Mouse (Mus musculus): Measurements from ENCODE around the gene Pinlyp. TPM values are rescaled to one million over a fixed set of nuclear protein-coding genes. Genes with fewer than 3 reads are reported as not detected.
A peak's percentile ranks its signal among the peaks of the same experiment; 100 is the strongest.

Pinlyp gene
- not detected in 2 replicates for polyA plus RNA-seq (2012)

DNA sequence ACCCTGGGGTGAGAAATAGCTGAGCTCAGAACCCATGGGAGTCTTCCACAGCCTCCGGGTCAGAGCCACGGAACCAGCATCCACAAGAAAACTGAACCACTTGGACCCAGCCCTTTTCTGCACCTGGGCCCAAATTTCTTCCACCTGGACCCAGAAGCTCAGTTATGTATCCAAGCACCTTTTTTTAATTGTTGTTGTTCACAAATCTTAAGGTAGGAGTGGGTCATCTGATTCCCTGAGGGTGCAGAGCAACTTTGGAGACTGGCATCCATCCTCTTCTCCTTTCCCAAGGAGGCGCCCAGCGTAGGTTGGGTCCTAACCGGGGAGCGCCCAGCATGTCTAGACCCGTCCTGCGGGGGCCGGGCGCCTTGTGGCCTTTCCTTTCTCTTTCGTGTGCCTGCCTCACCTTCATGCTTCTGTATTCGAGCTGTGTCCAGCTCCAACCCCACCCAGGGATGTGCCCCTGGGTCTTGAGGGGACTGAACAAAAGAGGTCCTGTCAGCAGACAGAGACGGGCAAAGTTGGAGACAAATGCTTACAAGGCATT lies at the start of gene Pinlyp, which contains the start of gene Xrcc1:
Gene Pinlyp (minus strand): TSS at position 51 of the 547 bp plus-strand sequence.
Gene Xrcc1 (plus strand): TSS at position 222 of the 547 bp plus-strand sequence.
- TF ChIP-seq TAL1 (IDR thresholded peaks at IDR 0.05; ENCODE audit: low read length) = no peak

DNA sequence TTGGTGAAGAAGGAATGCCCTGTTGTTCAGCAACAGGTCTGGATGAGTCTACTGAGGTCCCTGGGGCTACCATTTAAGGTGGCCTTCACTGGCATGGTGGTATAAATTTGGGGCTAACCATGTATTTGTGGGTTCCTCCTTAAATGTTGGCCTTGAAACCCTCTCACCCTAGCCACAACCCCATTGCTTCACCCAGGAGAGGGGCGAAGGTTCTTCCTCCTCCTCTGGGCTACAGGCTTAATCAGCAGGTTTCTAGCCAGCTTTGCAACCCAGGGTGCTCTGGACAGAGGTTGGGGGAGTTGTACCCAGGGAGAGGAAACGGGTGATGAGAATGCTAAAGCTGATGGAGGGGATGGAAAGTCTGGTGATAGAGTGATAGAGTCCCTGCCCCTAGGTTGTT lies 49.5 kb upstream of the Pinlyp start:
- Histone ChIP-seq H3K4me1 (ENCODE audit: control insufficient read depth) (peaks cover 48% of the 10 kb centered on the region), H3K9me3 (ENCODE audit: control insufficient read depth, low read length) (no peaks in the 10 kb centered on the region), H3K4me3 (replicated peaks) (no peak overlapping the region), H3K27me3 (ENCODE audit: control insufficient read depth) (peaks cover 2% of the 10 kb centered on the region; the same call in 1 of the 2 replicates), H3K36me3 (ENCODE audit: control insufficient read depth) (no peaks in the 10 kb centered on the region)
- no peak for TF ChIP-seq GATA1 (IDR thresholded peaks at IDR 0.05; ENCODE audit: low read length)
- no peak for TF ChIP-seq TAL1 (IDR thresholded peaks at IDR 0.05; ENCODE audit: low read length)

More for the DNA sequence above, at the start of gene Pinlyp, which contains the start of gene Xrcc1:
- peaks cover 33% of the 10 kb centered on the region for H3K36me3 ChIP-seq (ENCODE audit: control insufficient read depth)
- peak within 1 kb of the TSS; percentile 90 for H3K4me3 ChIP-seq (replicated peaks)
- H3K9me3 ChIP-seq (ENCODE audit: control insufficient read depth, low read length) = peaks cover 3% of the 10 kb centered on the region; the same call in 1 of the 2 replicates
- H3K27me3 ChIP-seq (ENCODE audit: control insufficient read depth) = no peaks in the 10 kb centered on the region
- H3K4me1 ChIP-seq (ENCODE audit: control insufficient read depth) = peaks cover 27% of the 10 kb centered on the region

DNA sequence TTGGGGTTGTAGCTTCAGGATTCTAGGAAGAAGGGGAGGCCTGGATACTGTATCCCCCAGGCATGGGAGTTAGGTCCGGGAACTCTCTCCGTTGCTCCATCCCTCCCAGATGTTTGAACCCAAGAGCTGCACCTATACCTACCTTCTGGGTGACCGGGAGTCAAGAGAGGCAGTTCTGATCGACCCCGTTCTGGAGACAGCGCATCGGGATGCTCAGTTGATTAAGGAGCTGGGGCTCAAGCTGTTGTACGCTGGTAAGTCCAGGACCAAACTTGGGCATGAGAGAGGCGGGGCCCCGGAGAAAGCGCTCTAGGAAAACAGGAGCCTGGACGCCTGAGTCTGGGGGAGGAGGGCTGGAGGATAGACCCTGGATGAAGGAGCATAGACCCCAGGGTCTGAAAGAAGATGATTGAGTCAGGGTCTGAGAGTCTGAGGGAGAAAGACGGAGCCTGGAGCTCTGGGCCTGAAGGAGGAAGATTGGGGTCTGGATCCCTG lies 48.4 kb upstream of the Pinlyp start:
- TF ChIP-seq GATA1 (IDR thresholded peaks at IDR 0.05; ENCODE audit: low read length) (no peak), TAL1 (IDR thresholded peaks at IDR 0.05; ENCODE audit: low read length) (no peak)

DNA sequence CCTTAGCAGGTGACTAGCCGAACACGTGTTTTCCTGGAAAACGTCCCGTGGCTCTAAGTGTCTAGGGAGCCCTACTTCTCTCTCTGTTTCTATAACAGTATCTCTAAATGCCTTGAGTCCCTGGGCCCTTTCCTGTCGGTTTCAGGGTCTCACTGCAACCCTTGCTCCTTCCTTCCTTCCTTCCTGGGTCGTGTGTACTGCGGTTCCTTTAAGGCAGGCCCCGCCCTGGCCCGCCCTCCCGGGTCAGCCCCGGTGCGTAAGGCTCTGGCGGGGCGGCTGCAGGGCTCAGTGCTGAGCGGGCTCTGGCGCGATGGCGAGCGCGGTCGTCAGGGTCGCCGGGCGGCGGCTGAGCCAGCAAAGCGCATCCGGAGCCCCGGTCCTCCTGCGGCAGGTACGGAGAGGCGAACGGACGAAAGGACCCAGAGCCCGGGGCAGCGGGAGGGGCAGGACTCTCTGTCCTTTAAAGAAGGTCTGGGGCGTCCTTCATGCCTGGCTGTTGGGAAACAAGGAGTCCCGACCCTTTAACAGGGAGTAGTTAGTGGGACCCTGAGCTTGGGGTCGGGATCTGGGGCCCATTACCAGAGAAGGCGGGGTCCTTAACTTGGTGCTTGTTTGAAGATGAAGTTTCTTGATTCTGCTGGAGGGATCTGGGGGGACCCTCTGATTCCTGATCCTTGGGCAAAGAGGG lies 47.8 kb upstream of the Pinlyp start:
- H3K4me1 ChIP-seq (ENCODE audit: control insufficient read depth) = peaks cover 58% of the 10 kb centered on the region
- no peaks in the 10 kb centered on the region for H3K36me3 ChIP-seq (ENCODE audit: control insufficient read depth)
- TF ChIP-seq TAL1 (IDR thresholded peaks at IDR 0.05; ENCODE audit: low read length) (no peak), GATA1 (IDR thresholded peaks at IDR 0.05; ENCODE audit: low read length) (no peak)
- H3K27me3 ChIP-seq (ENCODE audit: control insufficient read depth) = peaks cover 2% of the 10 kb centered on the region; the same call in 1 of the 2 replicates
- peak overlapping the region; percentile 71 for H3K4me3 ChIP-seq (replicated peaks)
- no peaks in the 10 kb centered on the region for H3K9me3 ChIP-seq (ENCODE audit: control insufficient read depth, low read length)

More for the DNA sequence above, 48.4 kb upstream of the Pinlyp start:
- peaks cover 56% of the 10 kb centered on the region for H3K4me1 ChIP-seq (ENCODE audit: control insufficient read depth)
- H3K9me3 ChIP-seq (ENCODE audit: control insufficient read depth, low read length) = no peaks in the 10 kb centered on the region
- H3K4me3 ChIP-seq (replicated peaks) = peak overlapping the region; percentile 71
- H3K36me3 ChIP-seq (ENCODE audit: control insufficient read depth) = no peaks in the 10 kb centered on the region
- peaks cover 2% of the 10 kb centered on the region; the same call in 1 of the 2 replicates for H3K27me3 ChIP-seq (ENCODE audit: control insufficient read depth)

- peaks cover 60% of the 10 kb centered on the region for H3K4me1 ChIP-seq (ENCODE audit: control insufficient read depth)
- TF ChIP-seq GATA1 (IDR thresholded peaks at IDR 0.05; ENCODE audit: low read length) = no peak
- no peak for TF ChIP-seq TAL1 (IDR thresholded peaks at IDR 0.05; ENCODE audit: low read length)
- peaks cover 2% of the 10 kb centered on the region; the same call in 1 of the 2 replicates for H3K27me3 ChIP-seq (ENCODE audit: control insufficient read depth)
- H3K4me3 ChIP-seq (replicated peaks) = no peak overlapping the region
- H3K9me3 ChIP-seq (ENCODE audit: control insufficient read depth, low read length) = no peaks in the 10 kb centered on the region
- H3K36me3 ChIP-seq (ENCODE audit: control insufficient read depth) = no peaks in the 10 kb centered on the region
Observed at GRCm38 (mm10) chr7:24592781-24593180, 46.9 kb upstream of the Pinlyp start.

- H3K27me3 ChIP-seq (ENCODE audit: control insufficient read depth) = peaks cover 7% of the 10 kb centered on the region
- no peaks in the 10 kb centered on the region for H3K9me3 ChIP-seq (ENCODE audit: control insufficient read depth, low read length)
- H3K36me3 ChIP-seq (ENCODE audit: control insufficient read depth) = no peaks in the 10 kb centered on the region
- no peak overlapping the region for H3K4me3 ChIP-seq (replicated peaks)
- TF ChIP-seq TAL1 (IDR thresholded peaks at IDR 0.05; ENCODE audit: low read length) (no peak), GATA1 (IDR thresholded peaks at IDR 0.05; ENCODE audit: low read length) (no peak)
- peaks cover 66% of the 10 kb centered on the region for H3K4me1 ChIP-seq (ENCODE audit: control insufficient read depth)
Observed at GRCm38 (mm10) chr7:24592163-24592562, 46.2 kb upstream of the Pinlyp start.

DNA sequence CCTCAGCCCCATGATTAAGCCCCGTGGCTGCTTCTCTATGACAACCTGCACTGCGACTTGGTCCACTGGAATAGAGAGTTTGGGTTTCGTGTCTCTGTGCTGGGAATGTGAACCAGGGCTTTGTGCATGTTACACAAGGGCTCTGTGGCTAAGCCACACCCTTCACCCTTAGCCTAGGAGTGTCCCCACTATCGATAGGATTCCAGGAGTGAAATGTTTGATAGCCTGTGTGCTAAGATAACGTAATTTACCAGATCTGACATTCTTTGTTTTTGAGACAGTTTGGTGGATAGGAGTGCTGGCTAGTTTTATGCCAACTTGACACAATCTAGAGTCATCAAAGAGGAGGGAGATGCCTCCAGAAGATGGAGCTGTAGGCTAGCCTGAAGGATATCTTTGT lies 45.8 kb upstream of the Pinlyp start:
- no peaks in the 10 kb centered on the region for H3K9me3 ChIP-seq (ENCODE audit: control insufficient read depth, low read length)
- peaks cover 70% of the 10 kb centered on the region for H3K4me1 ChIP-seq (ENCODE audit: control insufficient read depth)
- H3K4me3 ChIP-seq (replicated peaks) = no peak overlapping the region
- no peak for TF ChIP-seq GATA1 (IDR thresholded peaks at IDR 0.05; ENCODE audit: low read length)
- 0 out of 3 replicates have a peak, but pooled peaks have one; percentile 19 for TF ChIP-seq TAL1 (IDR thresholded peaks at IDR 0.05; ENCODE audit: low read length)
- H3K36me3 ChIP-seq (ENCODE audit: control insufficient read depth) = no peaks in the 10 kb centered on the region
- peaks cover 9% of the 10 kb centered on the region for H3K27me3 ChIP-seq (ENCODE audit: control insufficient read depth)

GRCm38 (mm10) chr7:24588336-24588735 lies 42.4 kb upstream of the Pinlyp start:
- Histone ChIP-seq H3K4me3 (replicated peaks) (no peak overlapping the region), H3K27me3 (ENCODE audit: control insufficient read depth) (peaks cover 27% of the 10 kb centered on the region), H3K9me3 (ENCODE audit: control insufficient read depth, low read length) (peaks cover 20% of the 10 kb centered on the region), H3K4me1 (ENCODE audit: control insufficient read depth) (peaks cover 55% of the 10 kb centered on the region), H3K36me3 (ENCODE audit: control insufficient read depth) (no peaks in the 10 kb centered on the region)
- TF ChIP-seq TAL1 (IDR thresholded peaks at IDR 0.05; ENCODE audit: low read length) (no peak), GATA1 (IDR thresholded peaks at IDR 0.05; ENCODE audit: low read length) (no peak)
